Comparison of ENCODE assay signal across 8 mouse cellular contexts in genomic region chr8:54954741-54955455, GRCm38 (mm10). TPM values are rescaled to one million over a fixed set of nuclear protein-coding genes. Genes with fewer than 3 reads are reported as not detected.
DNase-seq lines count a peak whose midpoint lies in the region; ATAC-seq lines count a peak whose summit lies in the region.

Gene Gpm6a (plus strand): TSS chr8:54954843.

- H3K9ac ChIP-seq in lung, embryonic 16.5 days (ENCODE audit: low read length): no peak within 1 kb of the TSS
- peak within 1 kb of the TSS; percentile 89 for H3K9ac ChIP-seq in forebrain, embryonic 15.5 days (replicated peaks)
- peak within 1 kb of the TSS; percentile 38 for H3K9ac ChIP-seq in neural tube, embryonic 11.5 days (ENCODE audit: low read length)

- no peaks in the 10 kb centered on the region for H3K36me3 ChIP-seq in lung, embryonic 16.5 days (ENCODE audit: control insufficient read depth, insufficient read depth, low read length)
- H3K36me3 ChIP-seq in forebrain, embryonic 15.5 days: no peaks in the 10 kb centered on the region
- no peaks in the 10 kb centered on the region for H3K36me3 ChIP-seq in neural tube, embryonic 11.5 days (ENCODE audit: control insufficient read depth, insufficient read depth, low read length)

- WGBS in lung, embryonic 16.5 days: 26% methylated on average over 13 of the region's 13 CpGs
- 1% methylated on average over 13 of the region's 13 CpGs for WGBS in forebrain, embryonic 15.5 days
- WGBS in neural tube, embryonic 11.5 days: 29% methylated on average over 13 of the region's 13 CpGs

- H3K4me2 ChIP-seq in lung, embryonic 16.5 days (ENCODE audit: low read depth, low read length): no peak within 1 kb of the TSS
- peak within 1 kb of the TSS; percentile 49 for H3K4me2 ChIP-seq in forebrain, embryonic 15.5 days (replicated peaks)
- H3K4me2 ChIP-seq in neural tube, embryonic 11.5 days (ENCODE audit: low read depth): peak within 1 kb of the TSS; percentile 31

- H3K27me3 ChIP-seq in lung, embryonic 16.5 days (ENCODE audit: control insufficient read depth, insufficient read depth, low read depth, low read length): no peaks in the 10 kb centered on the region
- no peaks in the 10 kb centered on the region for H3K27me3 ChIP-seq in forebrain, embryonic 15.5 days
- H3K27me3 ChIP-seq in neural tube, embryonic 11.5 days (ENCODE audit: control insufficient read depth, insufficient read depth, low read length): no peaks in the 10 kb centered on the region

- H3K4me1 ChIP-seq in lung, embryonic 16.5 days (replicated peaks; ENCODE audit: control insufficient read depth, insufficient read depth, low read length): no peaks in the 10 kb centered on the region
- peaks cover 22% of the 10 kb centered on the region for H3K4me1 ChIP-seq in forebrain, embryonic 15.5 days
- H3K4me1 ChIP-seq in neural tube, embryonic 11.5 days (ENCODE audit: control insufficient read depth, insufficient read depth, low read length): 0 out of 2 replicates have a peak, but pooled peaks cover 2% of the 10 kb centered on the region

- no peaks in the 10 kb centered on the region for H3K9me3 ChIP-seq in lung, embryonic 16.5 days (ENCODE audit: control insufficient read depth, low read length)
- H3K9me3 ChIP-seq in forebrain, embryonic 15.5 days: no peaks in the 10 kb centered on the region
- H3K9me3 ChIP-seq in neural tube, embryonic 11.5 days (ENCODE audit: control insufficient read depth, low read length): no peaks in the 10 kb centered on the region

- DNase-seq in lung, postnatal 25 days (ENCODE audit: low spot score): no peak
- DNase-seq in layer of hippocampus, postnatal 10 days (ENCODE audit: low spot score in 2 of 2): peak; percentile 60 to 71
- peak; percentile 42 for DNase-seq in neural tube, embryonic 11.5 days (ENCODE audit: low spot score)
- DNase-seq in thymus, postnatal 14 days: no peak
- DNase-seq in spleen, postnatal 14 days (ENCODE audit: low spot score in 2 of 2): no peak
- DNase-seq in urinary bladder, postnatal 4 days (ENCODE audit: low spot score in 2 of 2): no peak

- ATAC-seq in lung, embryonic 16.5 days (ENCODE audit: low read depth): no peak
- peak; percentile 94 for ATAC-seq in forebrain, embryonic 15.5 days (replicated peaks)
- ATAC-seq in neural tube, embryonic 11.5 days (ENCODE audit: insufficient read depth, low FRiP score, low TSS enrichment): peak; percentile 79

- no peak within 1 kb of the TSS for H3K27ac ChIP-seq in lung, embryonic 16.5 days (ENCODE audit: low read length)
- peak within 1 kb of the TSS; percentile 99 for H3K27ac ChIP-seq in forebrain, embryonic 15.5 days (replicated peaks)
- H3K27ac ChIP-seq in neural tube, embryonic 11.5 days (ENCODE audit: low read depth, low read length): peak within 1 kb of the TSS; percentile 0; the same call in 1 of the 2 replicates

- no peak within 1 kb of the TSS for H3K4me3 ChIP-seq in lung, embryonic 16.5 days (ENCODE audit: low read length)
- H3K4me3 ChIP-seq in forebrain, embryonic 15.5 days: peak within 1 kb of the TSS; percentile 58
- peak within 1 kb of the TSS; percentile 22 for H3K4me3 ChIP-seq in neural tube, embryonic 11.5 days (ENCODE audit: low read depth, low read length)

RNA-seq across cellular contexts. Expression of gene Gpm6a, which starts in this region (rescaled TPM):
- 15.9 and 18.9 TPM in 2 replicates for polyA plus RNA-seq in lung, embryonic 16.5 days (2015; fragmentation: Nextera tagmentation; extraction: Ambion mirVana)
- 599 and 667 TPM in 2 replicates for polyA plus RNA-seq in forebrain, embryonic 15.5 days (2015; fragmentation: Nextera tagmentation; extraction: Ambion mirVana)
- total RNA-seq in layer of hippocampus, postnatal 10 days (2021): 1,000 to 10,000 TPM in 1 of 2 experiments, 100 to 1,000 TPM in 1; 988 to 1,034 TPM
- polyA plus RNA-seq in neural tube, embryonic 11.5 days (2014; fragmentation: Nextera tagmentation; extraction: Ambion mirVana): 55.8 and 60.7 TPM in 2 replicates

Comparison
In these comparisons a context has a peak if more than half of its experiments do, and no peak if none do; other contexts are left out.
1. DNase-seq: peak in layer of hippocampus, postnatal 10 days (2 of 2) and neural tube, embryonic 11.5 days (single experiment); none in lung, postnatal 25 days (single experiment), thymus, postnatal 14 days (single experiment), spleen, postnatal 14 days (0 of 2) and urinary bladder, postnatal 4 days (0 of 2).